Comparison of ENCODE assay signal across 11 mouse cellular contexts in the genomic region with DNA sequence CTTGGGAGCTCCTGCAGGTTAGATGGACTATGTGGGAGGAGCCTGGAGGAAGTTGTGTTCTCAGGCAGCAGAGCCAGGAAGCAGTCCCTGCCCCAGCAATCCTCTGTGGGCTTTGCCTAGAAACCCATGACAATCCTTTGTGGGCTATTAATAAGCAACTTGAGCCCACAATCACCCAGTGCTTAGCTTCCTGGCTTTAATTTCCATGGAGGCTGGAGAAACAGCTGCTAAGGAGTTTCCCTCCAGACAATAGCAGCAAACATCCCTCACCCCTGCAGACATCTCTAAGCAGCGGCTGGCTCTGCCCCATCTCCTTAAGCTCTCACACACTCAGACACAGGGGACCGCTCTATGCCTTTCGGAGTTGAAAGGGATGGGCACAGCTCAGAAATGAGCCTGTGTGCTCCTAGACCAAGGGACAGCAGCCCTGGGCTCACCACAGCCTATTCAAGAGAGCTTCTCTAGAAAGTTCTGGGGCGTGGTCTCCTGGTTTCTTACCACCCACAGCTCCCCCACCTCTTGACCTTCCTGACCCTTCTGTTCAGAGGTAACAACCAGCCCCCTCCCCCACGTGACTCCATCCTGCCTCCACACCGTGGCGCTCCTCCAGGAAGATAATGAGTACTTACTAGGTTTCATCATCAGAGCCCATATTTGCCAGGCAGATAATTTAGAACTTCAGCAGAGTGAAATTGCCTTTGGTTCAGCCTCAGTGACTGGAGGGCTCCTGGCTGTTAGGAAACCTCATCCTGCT.
DNase-seq lines count a peak whose midpoint lies in the region; ATAC-seq lines count a peak whose summit lies in the region.
"Had no signal": no experiment of that assay in that cellular context is flagged by ENCODE, and none has a peak within 500 bp of the region (broad histone marks: within the 10 kb centered on the region; RNA-seq: fewer than 3 reads in every experiment).

No protein-coding gene starts in this region.

- peak; percentile 17 for DNase-seq in gastrocnemius, postnatal 25 days
- DNase-seq in gastrocnemius, postnatal 14 days: no peak
- peak; percentile 34 to 35 for DNase-seq in heart, postnatal 36 days
- DNase-seq in midbrain, embryonic 14.5 days: peak; percentile 55
- no peak for DNase-seq in adrenal gland, adult 18-20 months (ENCODE audit: low spot score in 2 of 2)
- DNase-seq: cerebellum, adult 9-10 months; lung, postnatal 36 days had no signal

- intact Hi-C loops in gastrocnemius, postnatal 14 days (cut with DNase I; ENCODE audit: low total_unique reads): no loop called here
- intact Hi-C loops in heart, postnatal 36 days (cut with DNase I): loop anchor here (2.0 kb wide), 1 partner anchor 37 kb away; no protein-coding TSS in a partner anchor

- no peaks in the 10 kb centered on the region for H3K36me3 ChIP-seq in midbrain, embryonic 14.5 days (ENCODE audit: control insufficient read depth, insufficient read depth, low read length)
- H3K36me3 ChIP-seq: hindbrain, embryonic 15.5 days had no signal

- 6% methylated on average over 7 of the region's 7 CpGs for WGBS in midbrain, embryonic 14.5 days

- ATAC-seq in midbrain, embryonic 14.5 days (ENCODE audit: low FRiP score, low TSS enrichment): no peak
- no peak for ATAC-seq in erythroblast, adult 5-6 weeks (replicated peaks; ENCODE audit: low FRiP score, poor library complexity, severe bottlenecking)
- no peak for ATAC-seq in inflammation-experienced regulatory T-cells, adult 6 months

- H3K4me2 ChIP-seq in midbrain, embryonic 14.5 days (ENCODE audit: low read length): no peak overlapping the region
- H3K4me2 ChIP-seq: hindbrain, embryonic 15.5 days had no signal

- H3K9me3 ChIP-seq in midbrain, embryonic 14.5 days (ENCODE audit: control insufficient read depth, low read length): peaks cover under 1% of the 10 kb centered on the region; the same call in 1 of the 2 replicates
- H3K9me3 ChIP-seq: hindbrain, embryonic 15.5 days had no signal

- no peak overlapping the region for H3K4me3 ChIP-seq in brown adipose tissue, adult 24 weeks (ENCODE audit: insufficient read depth, low read depth, low read length)
- H3K4me3 ChIP-seq in midbrain, embryonic 14.5 days (replicated peaks; ENCODE audit: low read depth, low read length): no peak overlapping the region
- H3K4me3 ChIP-seq: hindbrain, embryonic 15.5 days had no signal

- peaks cover 7% of the 10 kb centered on the region for H3K4me1 ChIP-seq in brown adipose tissue, adult 24 weeks (ENCODE audit: control insufficient read depth, insufficient read depth, insufficient read length, low read length)
- peaks cover 31% of the 10 kb centered on the region for H3K4me1 ChIP-seq in midbrain, embryonic 14.5 days (ENCODE audit: control insufficient read depth, insufficient read depth, low read length)

- no peak overlapping the region for H3K9ac ChIP-seq in midbrain, embryonic 14.5 days (replicated peaks; ENCODE audit: low read length)
- H3K9ac ChIP-seq: hindbrain, embryonic 15.5 days had no signal

- H3K27me3 ChIP-seq in midbrain, embryonic 14.5 days (ENCODE audit: control insufficient read depth, insufficient read depth, low read length): no peaks in the 10 kb centered on the region
- H3K27me3 ChIP-seq: hindbrain, embryonic 15.5 days had no signal

- H3K27ac ChIP-seq in brown adipose tissue, adult 24 weeks (replicated peaks; ENCODE audit: low read depth, low read length): peak overlapping the region; percentile 53; the same call in 1 of the 2 replicates
- H3K27ac ChIP-seq in midbrain, embryonic 14.5 days (replicated peaks; ENCODE audit: low read depth, low read length): no peak overlapping the region
- H3K27ac ChIP-seq: hindbrain, embryonic 15.5 days had no signal

Comparison
In these comparisons a context has a peak if more than half of its experiments do, and no peak if none do; other contexts are left out.
1. DNase-seq: peak in gastrocnemius, postnatal 25 days (single experiment), heart, postnatal 36 days (2 of 2) and midbrain, embryonic 14.5 days (single experiment); none in gastrocnemius, postnatal 14 days (single experiment) and adrenal gland, adult 18-20 months (0 of 2).